ENCODE assay signal across 8 mouse cellular contexts in the genomic region with DNA sequence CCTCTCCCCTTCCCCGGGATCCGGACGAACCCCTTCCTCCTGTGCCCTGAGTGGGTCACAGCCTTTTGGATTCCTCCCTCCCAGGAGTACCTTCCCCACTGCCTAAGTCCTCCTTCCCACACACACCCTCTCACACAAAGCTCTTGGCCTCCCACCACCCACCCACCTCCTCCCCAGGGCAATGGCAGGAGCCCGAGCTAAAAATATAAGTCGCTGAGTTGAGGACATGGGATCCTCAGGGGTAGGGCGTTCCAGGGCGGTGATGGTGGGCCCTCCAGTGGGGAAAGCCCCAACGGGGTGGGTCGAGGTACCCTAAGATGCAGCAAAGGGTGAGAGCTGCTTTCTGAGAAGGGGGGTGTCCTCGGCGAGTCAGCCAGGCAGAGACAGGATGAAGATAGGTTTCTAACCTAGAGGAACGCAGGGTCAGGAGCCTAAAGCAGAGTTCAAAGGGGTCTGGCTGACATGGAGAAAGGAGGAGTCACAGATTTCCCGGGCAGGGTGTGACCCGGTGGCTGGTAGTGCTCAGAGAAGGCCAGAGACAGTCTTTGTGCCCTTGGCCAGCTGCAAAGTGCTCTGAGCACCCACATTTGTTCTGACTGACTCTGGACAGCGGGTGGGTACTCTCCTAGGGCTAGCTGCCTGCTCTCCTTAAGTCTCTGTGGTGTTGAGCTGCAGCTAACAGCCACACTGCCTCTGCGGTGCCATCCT. TPM values are rescaled to one million over a fixed set of nuclear protein-coding genes. Genes with fewer than 3 reads are reported as not detected.
DNase-seq lines count a peak whose midpoint lies in the region; ATAC-seq and TF ChIP-seq lines count a peak whose summit lies in the region.

No protein-coding gene starts in this region.

- H3K4me1 ChIP-seq in lung, adult 2 months (ENCODE audit: control insufficient read depth, insufficient read depth, low read length), result peaks cover 12% of the 10 kb centered on the region; the same call in 1 of the 2 replicates
- peaks cover 7% of the 10 kb centered on the region for H3K4me1 ChIP-seq in embryonic facial prominence, embryonic 14.5 days (ENCODE audit: control insufficient read depth, insufficient read depth, low read length)
- H3K4me1 ChIP-seq in intestine, embryonic 15.5 days (replicated peaks), result peaks cover 30% of the 10 kb centered on the region
- H3K4me1 ChIP-seq in neural tube, embryonic 14.5 days (ENCODE audit: control insufficient read depth, insufficient read depth, low read length), result no peaks in the 10 kb centered on the region

- TF ChIP-seq POLR2A in lung, adult 2 months (IDR thresholded peaks at IDR 0.05; ENCODE audit: borderline replicate concordance, extremely low read depth, low read depth, low read length), result no peak

- H3K27me3 ChIP-seq in embryonic facial prominence, embryonic 14.5 days (replicated peaks; ENCODE audit: control insufficient read depth, insufficient read depth, low read length), result peaks cover 27% of the 10 kb centered on the region
- peaks cover 17% of the 10 kb centered on the region; the same call in 1 of the 2 replicates for H3K27me3 ChIP-seq in intestine, embryonic 15.5 days (replicated peaks)
- peaks cover 8% of the 10 kb centered on the region; the same call in 1 of the 2 replicates for H3K27me3 ChIP-seq in neural tube, embryonic 14.5 days (ENCODE audit: control insufficient read depth, insufficient read depth, low read length)

- DNase-seq in lung, adult 2 months, result no peak
- DNase-seq in lung, postnatal 10 days, result no peak
- no peak for DNase-seq in embryonic facial prominence, embryonic 14.5 days (ENCODE audit: low spot score)
- DNase-seq in cerebellum, postnatal 4 days (ENCODE audit: low spot score in 2 of 2), result no peak
- DNase-seq in spleen, postnatal 10 days (ENCODE audit: low spot score in 2 of 2), result no peak
- no peak for DNase-seq in ovary, adult 18-20 months (ENCODE audit: low spot score)

- peak overlapping the region; percentile 59 for H3K9ac ChIP-seq in embryonic facial prominence, embryonic 14.5 days (ENCODE audit: low read depth, low read length)
- peak overlapping the region; percentile 54 for H3K9ac ChIP-seq in intestine, embryonic 15.5 days
- peak overlapping the region; percentile 63 for H3K9ac ChIP-seq in neural tube, embryonic 14.5 days (replicated peaks; ENCODE audit: low read depth, low read length)

- peak overlapping the region; percentile 77 for H3K4me3 ChIP-seq in lung, adult 2 months (replicated peaks; ENCODE audit: extremely low read depth, low read depth, low read length)
- H3K4me3 ChIP-seq in embryonic facial prominence, embryonic 14.5 days (ENCODE audit: low read depth, low read length), result peak overlapping the region; percentile 48
- peak overlapping the region; percentile 51 for H3K4me3 ChIP-seq in intestine, embryonic 15.5 days (replicated peaks)
- H3K4me3 ChIP-seq in neural tube, embryonic 14.5 days (ENCODE audit: low read depth, low read length), result peak overlapping the region; percentile 41

- H3K4me2 ChIP-seq in embryonic facial prominence, embryonic 14.5 days (ENCODE audit: low read depth, low read length), result peak overlapping the region; percentile 87
- peak overlapping the region; percentile 97 for H3K4me2 ChIP-seq in intestine, embryonic 15.5 days (replicated peaks)
- H3K4me2 ChIP-seq in neural tube, embryonic 14.5 days (ENCODE audit: low read depth, low read length), result peak overlapping the region; percentile 97

- H3K9me3 ChIP-seq in embryonic facial prominence, embryonic 14.5 days (ENCODE audit: control insufficient read depth, low read length), result no peaks in the 10 kb centered on the region
- H3K9me3 ChIP-seq in intestine, embryonic 15.5 days, result no peaks in the 10 kb centered on the region
- no peaks in the 10 kb centered on the region for H3K9me3 ChIP-seq in neural tube, embryonic 14.5 days (ENCODE audit: control insufficient read depth, low read length)

- no peak for TF ChIP-seq CTCF in lung, adult 2 months (IDR thresholded peaks at IDR 0.05; ENCODE audit: insufficient read depth, low read length)

- no peak overlapping the region for H3K27ac ChIP-seq in embryonic facial prominence, embryonic 14.5 days (replicated peaks; ENCODE audit: low read depth, low read length)
- H3K27ac ChIP-seq in intestine, embryonic 15.5 days, result no peak overlapping the region
- no peak overlapping the region for H3K27ac ChIP-seq in neural tube, embryonic 14.5 days (ENCODE audit: low read depth, low read length)

- 20% methylated on average over 16 of the region's 16 CpGs for WGBS in lung, adult 2 months
- WGBS in embryonic facial prominence, embryonic 14.5 days, result 18% methylated on average over 14 of the region's 16 CpGs
- whole genome bisulfite sequencing in intestine, embryonic 15.5 days, result 21% methylated on average over 16 of the region's 16 CpGs
- 13% methylated on average over 16 of the region's 16 CpGs for WGBS in neural tube, embryonic 14.5 days

- ATAC-seq in embryonic facial prominence, embryonic 14.5 days (ENCODE audit: low read depth), result 0 out of 2 replicates have a peak, but pooled peaks have one; percentile 1
- peak; percentile 11 for ATAC-seq in intestine, embryonic 15.5 days
- ATAC-seq in neural tube, embryonic 14.5 days (ENCODE audit: low read depth), result no peak

- no peaks in the 10 kb centered on the region for H3K36me3 ChIP-seq in embryonic facial prominence, embryonic 14.5 days (ENCODE audit: control insufficient read depth, insufficient read depth, low read length)
- no peaks in the 10 kb centered on the region for H3K36me3 ChIP-seq in intestine, embryonic 15.5 days
- no peaks in the 10 kb centered on the region for H3K36me3 ChIP-seq in neural tube, embryonic 14.5 days (ENCODE audit: control insufficient read depth, insufficient read depth, low read length)

RNA-seq across cellular contexts. Expression of gene Adssl1, which starts 0.7 kb away (rescaled TPM):
- 33.3 and 39.0 TPM in 2 replicates for polyA plus RNA-seq in lung, adult 2 months (2012; rRNA removed)
- polyA plus RNA-seq in embryonic facial prominence, embryonic 14.5 days (2014; fragmentation: Nextera tagmentation; extraction: Ambion mirVana), result 23.2 and 26.5 TPM in 2 replicates
- 2.1 and 2.8 TPM in 2 replicates for polyA plus RNA-seq in intestine, embryonic 15.5 days (2015; fragmentation: Nextera tagmentation; extraction: Ambion mirVana)
- polyA plus RNA-seq in neural tube, embryonic 14.5 days (2014; fragmentation: Nextera tagmentation; extraction: Ambion mirVana), result 2.7 and 3.4 TPM in 2 replicates

RNA-seq across cellular contexts. Expression of gene Siva1, which starts 24.0 kb away (rescaled TPM):
- polyA plus RNA-seq in lung, adult 2 months (2012; rRNA removed), result 58.6 and 66.5 TPM in 2 replicates
- polyA plus RNA-seq in embryonic facial prominence, embryonic 14.5 days (2014; fragmentation: Nextera tagmentation; extraction: Ambion mirVana), result 211 and 239 TPM in 2 replicates
- polyA plus RNA-seq in intestine, embryonic 15.5 days (2015; fragmentation: Nextera tagmentation; extraction: Ambion mirVana), result 183 and 225 TPM in 2 replicates
- 44.7 and 46.8 TPM in 2 replicates for polyA plus RNA-seq in neural tube, embryonic 14.5 days (2014; fragmentation: Nextera tagmentation; extraction: Ambion mirVana)

RNA-seq across cellular contexts. Expression of gene Inf2, which starts 31.9 kb away (rescaled TPM):
- 28.0 and 33.6 TPM in 2 replicates for polyA plus RNA-seq in lung, adult 2 months (2012; rRNA removed)
- polyA plus RNA-seq in embryonic facial prominence, embryonic 14.5 days (2014; fragmentation: Nextera tagmentation; extraction: Ambion mirVana), result 6.4 and 8.1 TPM in 2 replicates
- 2.5 and 2.8 TPM in 2 replicates for polyA plus RNA-seq in intestine, embryonic 15.5 days (2015; fragmentation: Nextera tagmentation; extraction: Ambion mirVana)
- 0.20 and 2.1 TPM in 2 replicates for polyA plus RNA-seq in neural tube, embryonic 14.5 days (2014; fragmentation: Nextera tagmentation; extraction: Ambion mirVana)

RNA-seq across cellular contexts. Expression of gene Akt1, which starts 54.2 kb away (rescaled TPM):
- 166 and 187 TPM in 2 replicates for polyA plus RNA-seq in lung, adult 2 months (2012; rRNA removed)
- 76.4 and 84.0 TPM in 2 replicates for polyA plus RNA-seq in embryonic facial prominence, embryonic 14.5 days (2014; fragmentation: Nextera tagmentation; extraction: Ambion mirVana)
- polyA plus RNA-seq in intestine, embryonic 15.5 days (2015; fragmentation: Nextera tagmentation; extraction: Ambion mirVana), result 128 and 141 TPM in 2 replicates
- polyA plus RNA-seq in neural tube, embryonic 14.5 days (2014; fragmentation: Nextera tagmentation; extraction: Ambion mirVana), result 57.9 and 59.2 TPM in 2 replicates

RNA-seq across cellular contexts. Expression of gene Zbtb42, which starts 58.1 kb away (rescaled TPM):
- polyA plus RNA-seq in lung, adult 2 months (2012; rRNA removed), result 40.9 and 51.2 TPM in 2 replicates
- 3.7 and 3.8 TPM in 2 replicates for polyA plus RNA-seq in embryonic facial prominence, embryonic 14.5 days (2014; fragmentation: Nextera tagmentation; extraction: Ambion mirVana)
- 7.5 and 10.3 TPM in 2 replicates for polyA plus RNA-seq in intestine, embryonic 15.5 days (2015; fragmentation: Nextera tagmentation; extraction: Ambion mirVana)
- polyA plus RNA-seq in neural tube, embryonic 14.5 days (2014; fragmentation: Nextera tagmentation; extraction: Ambion mirVana), result 1.3 and 3.5 TPM in 2 replicates
